Mouse (Mus musculus) layer of hippocampus, adult 11-12 months (tissue): ENCODE results near the gene Cst3.

ENCODE experiments used
- DNase-seq: peaks from one replicate; pipeline ENCODE4 v3.0.0; 2022; ENCODE audit warnings: low spot score

Gene Cst3

GRCm38 (mm10) chr2:148875335-148875811 lies at the start of gene Cst3:
Gene Cst3, minus strand, starts transcription at chr2:148875692.
- DNase-seq = peak; percentile 92

- peak; percentile 62 for DNase-seq
Measured at GRCm38 (mm10) chr2:148902286-148902685, 26.8 kb upstream of the Cst3 start.

GRCm38 (mm10) chr2:148900305-148900704 lies 24.8 kb upstream of the Cst3 start:
- peak; percentile 13 for DNase-seq

GRCm38 (mm10) chr2:148896219-148896618 lies 20.7 kb upstream of the Cst3 start:
- DNase-seq = no peak

GRCm38 (mm10) chr2:148893107-148893506 lies 17.6 kb upstream of the Cst3 start:
- DNase-seq = no peak

GRCm38 (mm10) chr2:148890021-148890851 lies 14.7 kb upstream of the Cst3 start:
- peak; percentile 48 for DNase-seq

- DNase-seq = no peak
Measured at GRCm38 (mm10) chr2:148889331-148890010, 14.0 kb upstream of the Cst3 start.

GRCm38 (mm10) chr2:148888872-148889271 lies 13.4 kb upstream of the Cst3 start:
- no peak for DNase-seq

GRCm38 (mm10) chr2:148884738-148885137 lies 9.2 kb upstream of the Cst3 start:
- DNase-seq = no peak

- no peak for DNase-seq
Measured at GRCm38 (mm10) chr2:148879199-148879598, 3.7 kb upstream of the Cst3 start.

GRCm38 (mm10) chr2:148878641-148879130 lies 3.2 kb upstream of the Cst3 start:
- no peak for DNase-seq

GRCm38 (mm10) chr2:148877016-148877770 lies 1.7 kb upstream of the Cst3 start:
- DNase-seq = peak; percentile 63

GRCm38 (mm10) chr2:148874617-148875334 lies 716 bp downstream of the Cst3 start:
- DNase-seq = peak; percentile 39

GRCm38 (mm10) chr2:148874224-148874616 lies 1.3 kb downstream of the Cst3 start:
- DNase-seq = peak; percentile 9

- peak; percentile 27 for DNase-seq
Measured at GRCm38 (mm10) chr2:148872860-148873259, 2.6 kb downstream of the Cst3 start.

- DNase-seq = no peak
Measured at GRCm38 (mm10) chr2:148870526-148870925, 5.0 kb downstream of the Cst3 start.

- DNase-seq = no peak
Measured at GRCm38 (mm10) chr2:148868959-148869358, 6.5 kb downstream of the Cst3 start.

- no peak for DNase-seq
Measured at GRCm38 (mm10) chr2:148864966-148865365, 10.5 kb downstream of the Cst3 start, which contains the start of gene 9230104L09Rik. Gene 9230104L09Rik, minus strand, starts transcription at chr2:148865038.

GRCm38 (mm10) chr2:148861693-148862092 lies 13.8 kb downstream of the Cst3 start:
- DNase-seq = peak; percentile 25

- DNase-seq = no peak
Measured at GRCm38 (mm10) chr2:148860993-148861392, 14.5 kb downstream of the Cst3 start.

- DNase-seq = no peak
Measured at GRCm38 (mm10) chr2:148857506-148857905, 18.0 kb downstream of the Cst3 start.
